ENCODE assay signal across 26 mouse cellular contexts in genomic region chr14:56899656-56900055, GRCm38 (mm10). TPM values are rescaled to one million over a fixed set of nuclear protein-coding genes. Genes with fewer than 3 reads are reported as not detected.
DNase-seq lines count a peak whose midpoint lies in the region; ATAC-seq and TF ChIP-seq lines count a peak whose summit lies in the region.
"Had no signal": no experiment of that assay in that cellular context is flagged by ENCODE, and none has a peak within 500 bp of the region (broad histone marks: within the 10 kb centered on the region; RNA-seq: fewer than 3 reads in every experiment).

No protein-coding gene starts in this region.

- no peak overlapping the region for H3K9ac ChIP-seq in intestine, postnatal 0 days (ENCODE audit: low read depth, low read length)
- no peak overlapping the region for H3K9ac ChIP-seq in intestine, embryonic 16.5 days (ENCODE audit: low read depth, low read length)
- H3K9ac ChIP-seq in midbrain, embryonic 11.5 days (ENCODE audit: low read length): no peak overlapping the region
- H3K9ac ChIP-seq in CH12.LX (ENCODE audit: insufficient read depth, low read depth): no peak overlapping the region
- H3K9ac ChIP-seq: forebrain, embryonic 13.5 days; hindbrain, embryonic 13.5 days; intestine, embryonic 15.5 days had no signal

- TF ChIP-seq CTCF in intestine, postnatal 0 days (IDR thresholded peaks at IDR 0.05; ENCODE audit: low read depth): peak; percentile 25; the same call in 1 of the 2 replicates
- TF ChIP-seq CTCF in CH12.LX (conservative IDR thresholded peaks at IDR 0.05 in 1 of 2, IDR thresholded peaks at IDR 0.05 in 1 of 2; ENCODE audit: low read depth in 2 of 2, low read length in 2 of 2): peak in 1 of 2 experiments; percentile 27; a peak in 2 of 4 replicates

- dilution Hi-C loops in CH12.LX (cut with MboI; ENCODE audit: extremely low pct_ligation_motif_present, extremely low pct_unique_long_range_greater_than_20kb, low sequenced_read_pairs): no loop called here

- no peak overlapping the region for H3K4me3 ChIP-seq in intestine, postnatal 0 days (ENCODE audit: low read depth, low read length)
- H3K4me3 ChIP-seq in intestine, embryonic 16.5 days (ENCODE audit: low read length): no peak overlapping the region
- H3K4me3 ChIP-seq in midbrain, embryonic 11.5 days (ENCODE audit: low read depth, low read length): no peak overlapping the region
- H3K4me3 ChIP-seq in midbrain, embryonic 10.5 days: no peak overlapping the region
- no peak overlapping the region for H3K4me3 ChIP-seq in CH12.LX (replicated peaks in 1 of 3; ENCODE audit: low read depth in 2 of 3, low read length in 2 of 3, poor library complexity in 1 of 3)
- H3K4me3 ChIP-seq: forebrain, embryonic 10.5 days; forebrain, embryonic 13.5 days; gastrocnemius, adult 2 months; hindbrain, embryonic 10.5 days; hindbrain, embryonic 13.5 days; intestine, embryonic 15.5 days had no signal

- no peak overlapping the region for H3K27ac ChIP-seq in intestine, postnatal 0 days (ENCODE audit: low read depth, low read length)
- no peak overlapping the region for H3K27ac ChIP-seq in intestine, embryonic 16.5 days (ENCODE audit: low read length)
- no peak overlapping the region for H3K27ac ChIP-seq in midbrain, embryonic 11.5 days (ENCODE audit: low read depth, low read length)
- no peak overlapping the region for H3K27ac ChIP-seq in midbrain, embryonic 10.5 days (replicated peaks)
- no peak overlapping the region for H3K27ac ChIP-seq in CH12.LX (ENCODE audit: insufficient read depth, low read depth)
- H3K27ac ChIP-seq: forebrain, embryonic 10.5 days; forebrain, embryonic 13.5 days; gastrocnemius, adult 2 months; hindbrain, embryonic 10.5 days; hindbrain, embryonic 13.5 days; intestine, embryonic 15.5 days had no signal

- H3K36me3 ChIP-seq in intestine, postnatal 0 days (ENCODE audit: control insufficient read depth, insufficient read depth): peaks cover 9% of the 10 kb centered on the region
- H3K36me3 ChIP-seq in intestine, embryonic 16.5 days (ENCODE audit: control insufficient read depth, insufficient read depth, low read length): no peaks in the 10 kb centered on the region; the same call in 1 of the 2 replicates
- peaks cover 9% of the 10 kb centered on the region; the same call in 1 of the 2 replicates for H3K36me3 ChIP-seq in midbrain, embryonic 11.5 days (ENCODE audit: control insufficient read depth, insufficient read depth, low read length)
- H3K36me3 ChIP-seq in midbrain, embryonic 10.5 days: peaks cover 83% of the 10 kb centered on the region
- H3K36me3 ChIP-seq in CH12.LX (replicated peaks in 1 of 2; ENCODE audit: control insufficient read depth in 1 of 2, insufficient read depth in 1 of 2, low read length in 1 of 2): peaks cover 6 to 36% of the 10 kb centered on the region in 2 experiments

- no peak for TF ChIP-seq EP300 in CH12.LX (IDR thresholded peaks at IDR 0.05; ENCODE audit: low read length)

- in situ Hi-C loops in CH12.LX (cut with MboI; ENCODE audit: low pct_ligation_motif_present, low pct_unique_long_range_greater_than_20kb, low sequenced_read_pairs): loop anchor here (10.0 kb wide), 1 partner anchor 165 kb away; no protein-coding TSS in a partner anchor

- peak; percentile 17 for TF ChIP-seq RAD21 in CH12.LX (IDR thresholded peaks at IDR 0.05; ENCODE audit: low read depth, low read length)

- no peak for TF ChIP-seq POLR2A in CH12.LX (IDR thresholded peaks at IDR 0.05; ENCODE audit: low read depth, low read length)

- peaks cover 36% of the 10 kb centered on the region for H3K79me2 ChIP-seq in CH12.LX (replicated peaks; ENCODE audit: control insufficient read depth, extremely low read depth, insufficient read depth, poor library complexity, severe bottlenecking)

- no peaks in the 10 kb centered on the region for H3K4me1 ChIP-seq in intestine, postnatal 0 days (replicated peaks; ENCODE audit: control insufficient read depth, insufficient read depth, low read length)
- no peaks in the 10 kb centered on the region for H3K4me1 ChIP-seq in intestine, embryonic 16.5 days (ENCODE audit: control insufficient read depth, insufficient read depth, low read length)
- H3K4me1 ChIP-seq in midbrain, embryonic 11.5 days (ENCODE audit: control insufficient read depth, insufficient read depth, low read length): no peaks in the 10 kb centered on the region
- H3K4me1 ChIP-seq in midbrain, embryonic 10.5 days: no peaks in the 10 kb centered on the region
- H3K4me1 ChIP-seq in CH12.LX (ENCODE audit: control insufficient read depth in 1 of 2, insufficient read depth in 2 of 2): peaks cover 0 to 30% of the 10 kb centered on the region in 2 experiments; a peak in 1 of 4 replicates
- H3K4me1 ChIP-seq: forebrain, embryonic 10.5 days; forebrain, embryonic 13.5 days; hindbrain, embryonic 10.5 days; intestine, embryonic 15.5 days had no signal

- H3K4me2 ChIP-seq in intestine, postnatal 0 days (replicated peaks; ENCODE audit: low read depth): no peak overlapping the region
- H3K4me2 ChIP-seq in intestine, embryonic 16.5 days (ENCODE audit: low read depth, low read length): no peak overlapping the region
- no peak overlapping the region for H3K4me2 ChIP-seq in midbrain, embryonic 11.5 days
- H3K4me2 ChIP-seq in CH12.LX (ENCODE audit: insufficient read depth, low read depth, poor library complexity, severe bottlenecking): no peak overlapping the region
- H3K4me2 ChIP-seq: forebrain, embryonic 13.5 days; heart, embryonic 11.5 days; hindbrain, embryonic 13.5 days; intestine, embryonic 15.5 days had no signal

- H3K9me3 ChIP-seq in intestine, postnatal 0 days (ENCODE audit: control insufficient read depth): no peaks in the 10 kb centered on the region
- no peaks in the 10 kb centered on the region for H3K9me3 ChIP-seq in intestine, embryonic 16.5 days (ENCODE audit: control insufficient read depth, low read length)
- no peaks in the 10 kb centered on the region; the same call in 1 of the 2 replicates for H3K9me3 ChIP-seq in midbrain, embryonic 11.5 days (ENCODE audit: control insufficient read depth, low read length)
- H3K9me3 ChIP-seq in midbrain, embryonic 10.5 days (replicated peaks): peaks cover 3% of the 10 kb centered on the region; the same call in 1 of the 2 replicates
- H3K9me3 ChIP-seq in CH12.LX (replicated peaks; ENCODE audit: low read length): no peaks in the 10 kb centered on the region
- H3K9me3 ChIP-seq: forebrain, embryonic 10.5 days; forebrain, embryonic 13.5 days; hindbrain, embryonic 10.5 days; hindbrain, embryonic 13.5 days; intestine, embryonic 15.5 days had no signal

- no peak for ATAC-seq in intestine, postnatal 0 days
- ATAC-seq in intestine, embryonic 16.5 days: no peak
- no peak for ATAC-seq in midbrain, embryonic 11.5 days (ENCODE audit: low FRiP score)
- ATAC-seq: activated CD4-positive, CD25-positive, alpha-beta regulatory T cell, adult 4 months; forebrain, embryonic 13.5 days; forebrain, embryonic 16.5 days; hindbrain, embryonic 16.5 days; intestine, embryonic 15.5 days had no signal

- H3K27me3 ChIP-seq in intestine, postnatal 0 days (replicated peaks; ENCODE audit: control insufficient read depth, insufficient read depth, low read length): no peaks in the 10 kb centered on the region
- H3K27me3 ChIP-seq in intestine, embryonic 16.5 days (replicated peaks; ENCODE audit: control insufficient read depth, insufficient read depth, low read length): no peaks in the 10 kb centered on the region
- H3K27me3 ChIP-seq in midbrain, embryonic 11.5 days (ENCODE audit: control insufficient read depth, insufficient read depth, low read length): no peaks in the 10 kb centered on the region
- H3K27me3 ChIP-seq in midbrain, embryonic 10.5 days (ENCODE audit: low read depth, poor library complexity, severe bottlenecking): no peaks in the 10 kb centered on the region
- H3K27me3 ChIP-seq in CH12.LX (replicated peaks): no peaks in the 10 kb centered on the region
- H3K27me3 ChIP-seq: forebrain, embryonic 13.5 days; hindbrain, embryonic 13.5 days; intestine, embryonic 15.5 days had no signal

- peak; percentile 54 for DNase-seq in midbrain, embryonic 11.5 days (ENCODE audit: low spot score, missing footprints)
- no peak for DNase-seq in midbrain, embryonic 10.5 days (ENCODE audit: low spot score)
- no peak for DNase-seq in CH12.LX (ENCODE audit: extremely low read depth)
- no peak for DNase-seq in frontal cortex, adult 2 months (ENCODE audit: extremely low spot score in 1 of 2, low spot score in 1 of 2)
- DNase-seq in right cerebral cortex, postnatal 10 days (ENCODE audit: low spot score in 2 of 2): no peak
- DNase-seq: adrenal gland, postnatal 10 days; adrenal gland, postnatal 36 days; B cell, adult 2 months; cerebellum, adult 18-20 months; cerebellum, adult 9-10 months; cerebellum, postnatal 14 days; gastrocnemius, adult 2 months; gastrocnemius, postnatal 14 days; heart, postnatal 10 days; heart, postnatal 36 days had no signal

TF ChIP-seq in CH12.LX, 34 proteins besides CTCF, POLR2A, EP300 and RAD21 (continues in another document):
- no peak for TF ChIP-seq NRF1 (IDR thresholded peaks at IDR 0.05; ENCODE audit: low read depth, low read length)
- TF ChIP-seq HCFC1 (IDR thresholded peaks at IDR 0.05; ENCODE audit: low read depth, low read length): no peak
- TF ChIP-seq MYC (IDR thresholded peaks at IDR 0.05; ENCODE audit: low read depth, low read length): no peak
- TF ChIP-seq E2F4 (IDR thresholded peaks at IDR 0.05; ENCODE audit: insufficient replicate concordance, low read depth, low read length): no peak
- TF ChIP-seq GABPA (IDR thresholded peaks at IDR 0.05; ENCODE audit: insufficient replicate concordance, low read depth, low read length): no peak
- no peak for TF ChIP-seq ZKSCAN1 (IDR thresholded peaks at IDR 0.05; ENCODE audit: borderline replicate concordance, low read depth, low read length)
- TF ChIP-seq MXI1 (IDR thresholded peaks at IDR 0.05; ENCODE audit: low read depth, low read length): no peak
- TF ChIP-seq CHD1 (IDR thresholded peaks at IDR 0.05; ENCODE audit: low read depth, low read length): no peak
- TF ChIP-seq SMC3 (IDR thresholded peaks at IDR 0.05; ENCODE audit: low read depth, low read length): no peak
- no peak for TF ChIP-seq JUND (conservative IDR thresholded peaks at IDR 0.05; ENCODE audit: low read depth, low read length)
- no peak for TF ChIP-seq MAFK (IDR thresholded peaks at IDR 0.05; ENCODE audit: insufficient replicate concordance, low read length)
- TF ChIP-seq MAX (IDR thresholded peaks at IDR 0.05; ENCODE audit: low read length): no peak
- TF ChIP-seq UBTF (IDR thresholded peaks at IDR 0.05; ENCODE audit: low read depth, low read length): no peak

RNA-seq across cellular contexts. Expression of gene Zmym2, which starts 13.2 kb away (rescaled TPM):
- 7.8 and 10.1 TPM in 2 replicates for polyA plus RNA-seq in intestine, postnatal 0 days (2015; fragmentation: Nextera tagmentation; extraction: Ambion mirVana)
- polyA plus RNA-seq in intestine, embryonic 16.5 days (2015; fragmentation: Nextera tagmentation; extraction: Ambion mirVana): 22.3 and 23.4 TPM in 2 replicates
- 62.5 and 63.3 TPM in 2 replicates for polyA plus RNA-seq in midbrain, embryonic 11.5 days (2014; fragmentation: Nextera tagmentation; extraction: Ambion mirVana)
- polyA plus RNA-seq in midbrain, embryonic 10.5 days (2016; fragmentation: Nextera tagmentation; extraction: Ambion mirVana): 57.3 and 71.1 TPM in 2 replicates
- total RNA-seq in CH12.LX (2012; rRNA removed) (13.4 and 15.1 TPM in 2 replicates), CH12.LX (2014; rRNA removed) (21.1 and 23.0 TPM in 2 replicates)
- polyA plus RNA-seq in CH12.LX (2012; ENCODE audit: insufficient read length, low read depth): 34.9 and 40.5 TPM in 2 replicates
- polyA plus RNA-seq in frontal cortex, adult 2 months (2012; rRNA removed): 38.6 and 45.5 TPM in 2 replicates
